Mouse (Mus musculus) limb, embryonic 10.5 days (tissue): ENCODE data around the gene Idi2. TPM values are rescaled to one million over a fixed set of nuclear protein-coding genes. Genes with fewer than 3 reads are reported as not detected.

Source experiments
- microRNA-seq: library from miRNA; unstranded; fragments of <30 nt; microRNA quantifications from one replicate; pipeline ENCODE4, GENCODE M21; 2017
- polyA plus RNA-seq: library from polyadenylated mRNA; unstranded; fragments of >200 nt; fragmentation: Nextera tagmentation; extraction: Ambion mirVana; gene quantifications from 2 replicates; pipeline ENCODE4 v1.2.1, GENCODE M21; 2016

Gene Idi2
- polyA plus RNA-seq, 1 experiment from 2014 or later: not detected

Small RNA genes within 50 kb of the gene (microRNA-seq; reads per million reads assigned to microRNA genes)
- gene Gm22750: not detected

Other genes with a start within 250 kb of the Idi2 start
- gene Wdr37, start 81.0 kb upstream of the Idi2 start, polyA plus RNA-seq: 21.0 and 25.3 TPM in 2 replicates
- gene Idi1, start 67.4 kb upstream of the Idi2 start, polyA plus RNA-seq: 112 and 115 TPM in 2 replicates
- not detected in 2 replicates for gene Gm9745, start 4.6 kb upstream of the Idi2 start, polyA plus RNA-seq
- 116 and 117 TPM in 2 replicates for gene Gtpbp4, start 43.2 kb downstream of the Idi2 start, polyA plus RNA-seq
- 28.9 and 31.0 TPM in 2 replicates for gene Larp4b, start 141.0 kb downstream of the Idi2 start, polyA plus RNA-seq